Mouse (Mus musculus) heart, adult 2 months (tissue): ENCODE data around the gene Patj.

Experiments used
- CTCF ChIP-seq: fragments of 200-600 bp; IDR thresholded peaks from 2 replicates; pipeline ENCODE4 v1.8.1; 2022; ENCODE audit warnings: antibody characterized with exemption, mild to moderate bottlenecking, moderate library complexity
- POLR2A ChIP-seq: fragments of 200-500 bp; IDR thresholded peaks from 2 replicates; pipeline ENCODE4 v1.6.1; 2011; ENCODE audit warnings: mild to moderate bottlenecking, low read depth, low read length, control low read depth; ENCODE audit not compliant: insufficient read depth

GRCm38 (mm10) chr4:98743906-98744210 is 348.3 kb downstream of the Patj start:
- TF ChIP-seq CTCF = no peak
- no peak for TF ChIP-seq POLR2A
